Mouse (Mus musculus) forebrain, embryonic 11.5 days (tissue): Measurements from ENCODE around the gene Bhlhe23. TPM values are rescaled to one million over a fixed set of nuclear protein-coding genes. Genes with fewer than 3 reads are reported as not detected.
A peak's percentile ranks its signal among the peaks of the same experiment; 100 is the strongest.

Source experiments
- ATAC-seq: fragments of 200-750 bp; cut with Nextera tagmentation; replicated peaks from 2 replicates; pipeline ENCODE4 v1.8.0; 2017; ENCODE audit warnings: moderate TSS enrichment; ENCODE audit not compliant: low FRiP score
- DNase-seq: peaks from one replicate; pipeline ENCODE4 v3.0.0-alpha.2; 2017; ENCODE audit warnings: low spot score
- H3K27ac ChIP-seq: fragments of 300-500 bp; sonication (generic); 2 replicates; pipeline ENCODE4 v1.5.1; 2014; ENCODE audit warnings: low read depth, low read length
- H3K27me3 ChIP-seq: fragments of 300-500 bp; sonication (generic); 2 replicates; pipeline ENCODE4 v1.6.1; 2014; ENCODE audit warnings: mild to moderate bottlenecking, low read length, mixed read lengths; ENCODE audit not compliant: control insufficient read depth, insufficient read depth
- H3K36me3 ChIP-seq: fragments of 300-500 bp; sonication (generic); 2 replicates; pipeline ENCODE4 v1.6.1; 2014; ENCODE audit warnings: mild to moderate bottlenecking, low read length, moderate library complexity, mixed read lengths; ENCODE audit not compliant: control insufficient read depth, insufficient read depth
- H3K4me1 ChIP-seq: fragments of 300-500 bp; sonication (generic); replicated peaks from 2 replicates; pipeline ENCODE4 v1.6.1; 2014; ENCODE audit warnings: low read length, mixed read lengths; ENCODE audit not compliant: control insufficient read depth, insufficient read depth
- H3K4me2 ChIP-seq: fragments of 300-500 bp; sonication (generic); 2 replicates; pipeline ENCODE4 v1.6.1; 2014; ENCODE audit warnings: low read depth, mild to moderate bottlenecking, low read length, moderate library complexity, mixed read lengths; ENCODE audit not compliant: severe bottlenecking
- H3K4me3 ChIP-seq: fragments of 300-500 bp; sonication (generic); 2 replicates; pipeline ENCODE4 v1.5.1; 2014; ENCODE audit warnings: low read depth, low read length
- H3K9ac ChIP-seq: fragments of 300-500 bp; sonication (generic); 2 replicates; pipeline ENCODE4 v1.6.1; 2014; ENCODE audit warnings: low read length
- H3K9me3 ChIP-seq: fragments of 300-500 bp; sonication (generic); 2 replicates; pipeline ENCODE4 v1.6.1; 2016; ENCODE audit warnings: low read length, mixed read lengths; ENCODE audit not compliant: control insufficient read depth
- WGBS: fragments of 180-500 bp; shearing (Covaris S2); extraction: QIAGEN DNeasy Blood & Tissue Kit; methylation state at CpG from one replicate; pipeline ENCODE4 v1.1.7; 2014; 5-methylcytosine and 5-hydroxymethylcytosine counted together
- polyA plus RNA-seq: library from polyadenylated mRNA; unstranded; fragments of >200 nt; fragmentation: Nextera tagmentation; extraction: Ambion mirVana; gene quantifications from 2 replicates; pipeline ENCODE4 v1.2.1, GENCODE M21; 2014

Gene Bhlhe23
- polyA plus RNA-seq, 1 experiment from 2014 or later, result 0.87 TPM

GRCm38 (mm10) chr2:180811002-180811401, 34.3 kb upstream of the Bhlhe23 start:
- Histone ChIP-seq H3K4me2 (no peak overlapping the region), H3K27ac (no peak overlapping the region), H3K36me3 (no peaks in the 10 kb centered on the region), H3K9me3 (no peaks in the 10 kb centered on the region), H3K4me1 (no peaks in the 10 kb centered on the region), H3K9ac (no peak overlapping the region), H3K27me3 (no peaks in the 10 kb centered on the region), H3K4me3 (no peak overlapping the region)
- DNase-seq, result no peak
- WGBS, result 81% methylated on average over 2 of the region's 2 CpGs
- no peak for ATAC-seq

- Histone ChIP-seq H3K36me3 (no peaks in the 10 kb centered on the region), H3K9ac (no peak overlapping the region), H3K4me3 (no peak overlapping the region), H3K4me1 (no peaks in the 10 kb centered on the region; the same call in 1 of the 2 replicates), H3K27ac (no peak overlapping the region), H3K27me3 (no peaks in the 10 kb centered on the region), H3K4me2 (no peak overlapping the region), H3K9me3 (no peaks in the 10 kb centered on the region)
- DNase-seq, result no peak
- WGBS, result 80% methylated on average over 10 of the region's 10 CpGs
- ATAC-seq, result no peak
These were observed 32.8 kb upstream of the Bhlhe23 start for GRCm38 (mm10) chr2:180809510-180809909.

- H3K9me3 ChIP-seq, result no peaks in the 10 kb centered on the region
- no peak overlapping the region for H3K4me3 ChIP-seq
- H3K4me2 ChIP-seq, result no peak overlapping the region
- no peaks in the 10 kb centered on the region; the same call in 1 of the 2 replicates for H3K4me1 ChIP-seq
- H3K36me3 ChIP-seq, result no peaks in the 10 kb centered on the region
- no peak overlapping the region for H3K27ac ChIP-seq
- ATAC-seq (peak; percentile 46; the same call in 1 of the 2 replicates), DNase-seq (peak; percentile 66)
- 73% methylated on average over 1 of the region's 1 CpGs for WGBS
- H3K9ac ChIP-seq, result no peak overlapping the region
- H3K27me3 ChIP-seq, result no peaks in the 10 kb centered on the region
These were observed 29.3 kb upstream of the Bhlhe23 start for GRCm38 (mm10) chr2:180805966-180806365.

- H3K27me3 ChIP-seq, result no peaks in the 10 kb centered on the region
- H3K4me1 ChIP-seq, result no peaks in the 10 kb centered on the region
- H3K4me2 ChIP-seq, result no peak overlapping the region
- DNase-seq (no peak), ATAC-seq (no peak)
- H3K9me3 ChIP-seq, result no peaks in the 10 kb centered on the region
- no peak overlapping the region for H3K9ac ChIP-seq
- H3K4me3 ChIP-seq, result no peak overlapping the region
- 67% methylated on average over 4 of the region's 4 CpGs for WGBS
- no peaks in the 10 kb centered on the region for H3K36me3 ChIP-seq
- no peak overlapping the region for H3K27ac ChIP-seq
These were observed 19.3 kb upstream of the Bhlhe23 start for GRCm38 (mm10) chr2:180796008-180796407.

GRCm38 (mm10) chr2:180795597-180795996, 18.9 kb upstream of the Bhlhe23 start:
- Histone ChIP-seq H3K9me3 (no peaks in the 10 kb centered on the region), H3K27me3 (no peaks in the 10 kb centered on the region), H3K36me3 (no peaks in the 10 kb centered on the region), H3K27ac (no peak overlapping the region), H3K4me2 (no peak overlapping the region), H3K4me1 (no peaks in the 10 kb centered on the region), H3K9ac (no peak overlapping the region), H3K4me3 (no peak overlapping the region)
- 66% methylated on average over 3 of the region's 3 CpGs for WGBS
- no peak for DNase-seq
- no peak for ATAC-seq

- Histone ChIP-seq H3K9me3 (no peaks in the 10 kb centered on the region), H3K4me1 (no peaks in the 10 kb centered on the region), H3K9ac (no peak overlapping the region), H3K27me3 (no peaks in the 10 kb centered on the region), H3K4me2 (no peak overlapping the region), H3K36me3 (no peaks in the 10 kb centered on the region), H3K27ac (no peak overlapping the region), H3K4me3 (no peak overlapping the region)
- DNase-seq, result no peak
- WGBS, result 85% methylated on average over 2 of the region's 2 CpGs
- ATAC-seq, result no peak
These were observed 17.7 kb upstream of the Bhlhe23 start for GRCm38 (mm10) chr2:180794422-180794821.

GRCm38 (mm10) chr2:180791674-180792073, 15.0 kb upstream of the Bhlhe23 start:
- DNase-seq (peak; percentile 77), ATAC-seq (no peak)
- Histone ChIP-seq H3K4me1 (no peaks in the 10 kb centered on the region), H3K27me3 (no peaks in the 10 kb centered on the region), H3K9me3 (no peaks in the 10 kb centered on the region), H3K4me3 (no peak overlapping the region), H3K36me3 (no peaks in the 10 kb centered on the region), H3K27ac (no peak overlapping the region), H3K9ac (no peak overlapping the region), H3K4me2 (no peak overlapping the region)
- WGBS, result 44% methylated on average over 4 of the region's 4 CpGs

- H3K4me3 ChIP-seq, result no peak overlapping the region
- no peak overlapping the region for H3K4me2 ChIP-seq
- ATAC-seq, result no peak
- H3K27me3 ChIP-seq, result no peaks in the 10 kb centered on the region
- no peak overlapping the region for H3K9ac ChIP-seq
- no peaks in the 10 kb centered on the region for H3K4me1 ChIP-seq
- no peak for DNase-seq
- 29% methylated on average over 7 of the region's 7 CpGs for WGBS
- no peaks in the 10 kb centered on the region for H3K36me3 ChIP-seq
- H3K27ac ChIP-seq, result no peak overlapping the region
- no peaks in the 10 kb centered on the region for H3K9me3 ChIP-seq
These were observed 12.1 kb upstream of the Bhlhe23 start for GRCm38 (mm10) chr2:180788843-180789242.

- ATAC-seq (no peak), DNase-seq (no peak)
- no peaks in the 10 kb centered on the region for H3K27me3 ChIP-seq
- H3K9ac ChIP-seq, result no peak overlapping the region
- H3K4me2 ChIP-seq, result no peak overlapping the region
- H3K4me1 ChIP-seq, result no peaks in the 10 kb centered on the region
- H3K36me3 ChIP-seq, result no peaks in the 10 kb centered on the region
- no peaks in the 10 kb centered on the region for H3K9me3 ChIP-seq
- H3K27ac ChIP-seq, result no peak overlapping the region
- 49% methylated on average over 2 of the region's 2 CpGs for WGBS
- no peak overlapping the region for H3K4me3 ChIP-seq
These were observed 11.7 kb upstream of the Bhlhe23 start for GRCm38 (mm10) chr2:180788386-180788785.
